Mouse (Mus musculus): ENCODE measurements around the gene Gdf7. TPM values are rescaled to one million over a fixed set of nuclear protein-coding genes. Genes with fewer than 3 reads are reported as not detected.

Gene Gdf7
- polyA plus RNA-seq, 1 experiment from 2014 or later = 0.19 TPM

- ATAC-seq (replicated peaks) = no peak
- Histone ChIP-seq H3K4me1 (peaks cover 15% of the 10 kb centered on the region), H3K27ac (no peak overlapping the region), H3K4me3 (no peak overlapping the region), H3K27me3 (replicated peaks) (peaks cover 5% of the 10 kb centered on the region; the same call in 1 of the 2 replicates), H3K9me3 (no peaks in the 10 kb centered on the region), H3K36me3 (replicated peaks) (no peaks in the 10 kb centered on the region), H3K4me2 (no peak overlapping the region), H3K9ac (no peak overlapping the region)
- WGBS = 61% methylated on average over 6 of the region's 6 CpGs
Observed at GRCm38 (mm10) chr12:8289099-8289498, 12.7 kb downstream of the Gdf7 start.

GRCm38 (mm10) chr12:8287970-8288369 lies 13.8 kb downstream of the Gdf7 start:
- no peak overlapping the region for H3K9ac ChIP-seq
- no peaks in the 10 kb centered on the region for H3K27me3 ChIP-seq (replicated peaks)
- H3K9me3 ChIP-seq = no peaks in the 10 kb centered on the region
- no peak overlapping the region for H3K4me2 ChIP-seq
- H3K36me3 ChIP-seq (replicated peaks) = no peaks in the 10 kb centered on the region
- H3K27ac ChIP-seq = no peak overlapping the region
- WGBS = 64% methylated on average over 3 of the region's 3 CpGs
- peaks cover 15% of the 10 kb centered on the region for H3K4me1 ChIP-seq
- H3K4me3 ChIP-seq = no peak overlapping the region
- ATAC-seq (replicated peaks) = no peak

- no peaks in the 10 kb centered on the region for H3K36me3 ChIP-seq (replicated peaks)
Observed at GRCm38 (mm10) chr12:8281225-8282017, 20.3 kb downstream of the Gdf7 start.

GRCm38 (mm10) chr12:8275424-8275823 lies 26.3 kb downstream of the Gdf7 start:
- Histone ChIP-seq H3K4me2 (no peak overlapping the region), H3K27me3 (replicated peaks) (no peaks in the 10 kb centered on the region), H3K4me3 (no peak overlapping the region), H3K9ac (no peak overlapping the region), H3K4me1 (no peaks in the 10 kb centered on the region), H3K9me3 (no peaks in the 10 kb centered on the region), H3K27ac (no peak overlapping the region), H3K36me3 (replicated peaks) (no peaks in the 10 kb centered on the region)
- ATAC-seq (replicated peaks) = no peak
- whole genome bisulfite sequencing = 87% methylated on average over 4 of the region's 4 CpGs

More at GRCm38 (mm10) chr12:8281225-8282017, 20.3 kb downstream of the Gdf7 start:
- WGBS = 82% methylated on average over 15 of the region's 15 CpGs
- Histone ChIP-seq H3K27ac (no peak overlapping the region), H3K9me3 (no peaks in the 10 kb centered on the region), H3K9ac (no peak overlapping the region), H3K4me3 (no peak overlapping the region), H3K27me3 (replicated peaks) (no peaks in the 10 kb centered on the region), H3K4me1 (no peaks in the 10 kb centered on the region), H3K4me2 (no peak overlapping the region)
- no peak for ATAC-seq (replicated peaks)

GRCm38 (mm10) chr12:8273471-8274171 lies 28.1 kb downstream of the Gdf7 start:
- no peak for ATAC-seq (replicated peaks)
- H3K9me3 ChIP-seq = no peaks in the 10 kb centered on the region
- H3K4me2 ChIP-seq = no peak overlapping the region
- H3K4me1 ChIP-seq = no peaks in the 10 kb centered on the region
- H3K9ac ChIP-seq = no peak overlapping the region
- H3K27ac ChIP-seq = no peak overlapping the region
- WGBS = 85% methylated on average over 6 of the region's 6 CpGs
- no peaks in the 10 kb centered on the region for H3K36me3 ChIP-seq (replicated peaks)
- no peaks in the 10 kb centered on the region for H3K27me3 ChIP-seq (replicated peaks)
- H3K4me3 ChIP-seq = no peak overlapping the region

GRCm38 (mm10) chr12:8271405-8271804 lies 30.3 kb downstream of the Gdf7 start:
- Histone ChIP-seq H3K4me1 (no peaks in the 10 kb centered on the region), H3K4me2 (no peak overlapping the region), H3K36me3 (replicated peaks) (no peaks in the 10 kb centered on the region), H3K4me3 (no peak overlapping the region), H3K9me3 (no peaks in the 10 kb centered on the region), H3K27me3 (replicated peaks) (no peaks in the 10 kb centered on the region), H3K9ac (no peak overlapping the region), H3K27ac (no peak overlapping the region)
- no peak for ATAC-seq (replicated peaks)
- WGBS = 96% methylated on average over 2 of the region's 2 CpGs

GRCm38 (mm10) chr12:8269627-8270026 lies 32.1 kb downstream of the Gdf7 start:
- no peak overlapping the region for H3K9ac ChIP-seq
- no peak overlapping the region for H3K4me3 ChIP-seq
- no peak overlapping the region for H3K4me2 ChIP-seq
- WGBS = 94% methylated on average over 11 of the region's 11 CpGs
- ATAC-seq (replicated peaks) = no peak
- H3K27me3 ChIP-seq (replicated peaks) = no peaks in the 10 kb centered on the region
- H3K9me3 ChIP-seq = no peaks in the 10 kb centered on the region
- no peak overlapping the region for H3K27ac ChIP-seq
- no peaks in the 10 kb centered on the region for H3K36me3 ChIP-seq (replicated peaks)
- H3K4me1 ChIP-seq = no peaks in the 10 kb centered on the region

GRCm38 (mm10) chr12:8266311-8266710 lies 35.4 kb downstream of the Gdf7 start:
- H3K27ac ChIP-seq = no peak overlapping the region
- no peaks in the 10 kb centered on the region for H3K27me3 ChIP-seq (replicated peaks)
- no peak overlapping the region for H3K4me2 ChIP-seq
- 89% methylated on average over 7 of the region's 7 CpGs for WGBS
- no peaks in the 10 kb centered on the region for H3K36me3 ChIP-seq (replicated peaks)
- H3K9me3 ChIP-seq = no peaks in the 10 kb centered on the region
- no peak overlapping the region for H3K4me3 ChIP-seq
- H3K4me1 ChIP-seq = no peaks in the 10 kb centered on the region
- no peak overlapping the region for H3K9ac ChIP-seq
- no peak for ATAC-seq (replicated peaks)

GRCm38 (mm10) chr12:8260297-8260696 lies 41.5 kb downstream of the Gdf7 start:
- no peak overlapping the region for H3K4me3 ChIP-seq
- no peak for ATAC-seq (replicated peaks)
- no peaks in the 10 kb centered on the region for H3K9me3 ChIP-seq
- H3K9ac ChIP-seq = no peak overlapping the region
- 87% methylated on average over 2 of the region's 2 CpGs for WGBS
- H3K4me1 ChIP-seq = no peaks in the 10 kb centered on the region
- H3K27me3 ChIP-seq (replicated peaks) = no peaks in the 10 kb centered on the region
- H3K36me3 ChIP-seq (replicated peaks) = no peaks in the 10 kb centered on the region
- no peak overlapping the region for H3K4me2 ChIP-seq
- no peak overlapping the region for H3K27ac ChIP-seq

Other genes with a start within 250 kb of the Gdf7 start
- 55.0 and 67.7 TPM in 2 replicates for gene Ldah, start 93.8 kb downstream of the Gdf7 start, polyA plus RNA-seq (2015; fragmentation: Nextera tagmentation; extraction: Ambion mirVana)
- 8.9 and 10.8 TPM in 2 replicates for gene Hs1bp3, start 11.5 kb upstream of the Gdf7 start, polyA plus RNA-seq (2015; fragmentation: Nextera tagmentation; extraction: Ambion mirVana)
- 83.3 and 95.1 TPM in 2 replicates for gene Rhob, start 198.1 kb upstream of the Gdf7 start, polyA plus RNA-seq (2015; fragmentation: Nextera tagmentation; extraction: Ambion mirVana)

Measured in midbrain, embryonic 15.5 days (tissue).